Mouse (Mus musculus) c-Kit-positive CD71-negative TER-119-negative erythroid progenitor cells, embryonic 14.5 days (primary cell): ENCODE measurements at regions not wholly inside any gene's neighbourhood (a gene's known extent, or its start where the extent isn't known, plus 50 kb on each side); places are given as distances from the start of the nearest gene placed in this dataset.

Source experiments
- DNase-seq: peaks from one replicate; pipeline ENCODE4 v3.0.0-alpha.2; 2013; ENCODE audit warnings: low read depth

DNA sequence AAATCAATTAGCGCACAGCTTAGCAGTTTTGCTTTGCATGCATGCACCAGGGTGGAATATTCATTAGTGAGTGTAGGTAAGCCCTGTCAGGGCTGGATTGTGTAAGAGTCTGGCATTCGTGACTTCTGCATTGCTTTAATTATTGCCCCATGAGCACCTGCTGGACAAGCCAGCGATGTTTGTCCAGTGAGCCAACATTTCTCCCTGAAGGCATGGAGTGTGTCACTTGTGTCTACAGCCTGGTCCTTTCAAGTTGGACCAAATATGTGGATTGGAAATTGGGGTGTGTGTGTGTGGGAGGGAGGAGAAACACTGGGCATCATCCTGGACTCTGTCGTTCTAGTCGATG, 115.9 kb downstream of the Evx1 start:
- no peak for DNase-seq

- no peak for DNase-seq
These were observed 119.9 kb downstream of the Evx1 start for GRCm38 (mm10) chr6:52433234-52433633.

DNA sequence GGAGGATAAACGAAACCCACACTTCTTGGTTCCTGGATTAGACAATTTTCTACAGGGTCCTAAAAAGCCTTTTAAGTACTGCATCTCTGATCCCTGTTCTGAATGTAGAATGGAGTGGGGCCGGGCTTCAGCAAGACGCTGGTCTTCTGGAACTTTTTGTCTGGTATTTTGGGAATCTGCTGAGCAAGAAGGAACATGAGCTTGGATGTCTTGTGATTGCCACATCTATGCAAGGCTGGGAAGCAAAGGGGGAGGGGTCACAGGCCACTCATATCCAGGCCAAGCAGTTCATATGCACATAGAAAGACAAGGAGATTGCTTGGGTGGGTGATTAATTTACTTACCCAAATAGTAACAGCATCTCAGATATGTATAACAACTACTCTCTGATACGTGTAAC, 121.5 kb downstream of the Evx1 start:
- DNase-seq: no peak

DNA sequence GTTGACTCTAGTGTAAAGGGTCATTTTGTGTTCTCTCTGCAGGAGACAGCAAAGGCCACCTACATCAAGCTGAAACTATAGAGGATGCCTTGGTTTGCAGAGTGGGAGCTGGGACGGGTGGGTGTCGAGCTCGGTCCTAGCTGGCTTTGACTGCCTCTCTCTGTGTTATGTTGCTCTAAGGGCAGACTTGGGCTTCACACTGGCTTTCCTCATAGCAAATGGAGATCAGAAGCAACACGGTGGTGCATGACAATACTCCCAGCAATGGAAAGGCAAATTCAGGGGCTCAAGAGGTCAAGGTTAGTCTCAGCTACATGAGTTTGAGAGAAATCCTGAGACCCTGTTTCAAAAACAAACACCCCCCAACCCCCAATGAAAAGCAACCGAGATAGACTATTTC, 122.1 kb downstream of the Evx1 start:
- no peak for DNase-seq

DNA sequence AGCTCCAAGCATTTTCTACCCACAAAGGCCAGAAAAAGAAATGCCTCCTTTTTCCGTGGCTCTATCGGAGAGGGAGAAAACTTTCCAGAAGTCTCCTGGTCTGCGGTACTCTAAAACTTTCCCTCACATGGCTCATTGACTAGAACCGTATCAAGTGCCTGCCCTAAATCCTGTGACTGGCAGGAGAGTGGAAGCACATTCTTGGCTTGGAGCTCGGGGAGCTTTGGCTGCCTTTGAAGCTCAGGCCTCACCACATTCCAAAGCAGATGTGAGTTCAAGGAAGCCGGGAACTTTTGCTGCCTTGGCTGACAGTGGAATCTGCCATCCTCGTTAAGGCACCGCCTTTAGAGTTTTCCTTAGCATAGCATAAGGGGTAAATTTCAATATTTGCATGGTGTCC, 125.1 kb downstream of the Evx1 start:
- no peak for DNase-seq

DNA sequence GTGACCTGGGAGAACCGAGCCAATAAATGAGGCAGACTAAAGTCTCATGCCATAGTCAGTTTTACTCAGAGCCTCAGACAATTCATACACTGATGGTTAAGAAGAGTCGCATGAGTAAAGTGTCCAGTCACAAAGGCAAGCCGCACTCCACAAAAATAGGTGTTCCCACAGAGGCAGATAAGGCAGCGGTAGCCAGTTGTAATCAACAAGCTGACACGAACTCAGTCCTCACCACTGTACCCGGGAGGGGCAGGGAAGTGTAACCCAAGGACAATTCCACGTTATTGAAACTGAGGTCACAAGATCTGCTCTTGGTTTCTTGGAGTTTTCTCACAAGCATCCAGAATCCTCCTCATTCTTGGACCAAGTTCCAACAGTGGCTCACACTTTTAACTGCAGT, 125.9 kb downstream of the Evx1 start:
- no peak for DNase-seq

DNA sequence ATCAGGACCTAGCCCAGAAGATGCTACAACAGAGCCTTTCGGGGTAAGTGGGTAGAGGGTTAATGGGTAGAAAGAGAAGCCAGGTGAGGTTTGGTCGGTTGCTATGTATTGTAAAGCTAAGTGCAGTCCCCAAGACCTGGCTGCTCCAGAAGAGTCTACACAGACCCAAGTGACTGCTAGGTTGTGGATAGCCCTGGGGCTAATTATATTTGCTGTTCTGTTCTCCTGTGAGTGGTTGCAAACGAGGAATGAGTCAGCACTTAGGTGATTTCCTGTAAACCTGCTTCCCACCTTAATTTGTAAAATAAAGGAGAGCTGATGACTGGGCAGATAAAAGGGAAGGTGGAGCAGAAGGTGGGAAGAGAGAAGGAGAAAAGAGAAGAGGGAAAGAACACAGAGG, 126.9 kb downstream of the Evx1 start:
- DNase-seq: no peak

GRCm38 (mm10) chr6:52443112-52443984, 130.1 kb downstream of the Evx1 start:
- DNase-seq: no peak

GRCm38 (mm10) chr6:52458828-52459227, 145.5 kb downstream of the Evx1 start:
- no peak for DNase-seq

DNA sequence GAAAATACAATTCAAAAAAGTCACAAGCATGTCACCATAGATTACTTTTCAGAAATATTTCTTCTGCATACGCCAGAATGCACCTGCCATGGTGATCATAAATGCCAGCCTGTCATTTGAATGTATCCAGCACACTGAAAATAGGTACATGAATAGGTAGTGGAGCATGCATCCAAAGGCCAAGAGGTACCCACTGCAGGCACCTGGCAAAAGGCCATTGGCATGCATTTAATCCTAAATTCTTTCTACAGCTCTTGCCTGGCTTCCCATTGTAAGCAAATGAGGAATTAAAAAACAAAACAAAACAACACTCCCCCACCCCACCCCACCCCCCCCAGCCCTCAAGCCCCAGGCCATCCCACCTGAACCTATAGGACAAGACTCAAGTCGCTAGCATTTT, 147.9 kb downstream of the Evx1 start:
- DNase-seq: no peak

- DNase-seq: no peak
These were observed 150.1 kb downstream of the Evx1 start for GRCm38 (mm10) chr6:52463369-52463768.

DNA sequence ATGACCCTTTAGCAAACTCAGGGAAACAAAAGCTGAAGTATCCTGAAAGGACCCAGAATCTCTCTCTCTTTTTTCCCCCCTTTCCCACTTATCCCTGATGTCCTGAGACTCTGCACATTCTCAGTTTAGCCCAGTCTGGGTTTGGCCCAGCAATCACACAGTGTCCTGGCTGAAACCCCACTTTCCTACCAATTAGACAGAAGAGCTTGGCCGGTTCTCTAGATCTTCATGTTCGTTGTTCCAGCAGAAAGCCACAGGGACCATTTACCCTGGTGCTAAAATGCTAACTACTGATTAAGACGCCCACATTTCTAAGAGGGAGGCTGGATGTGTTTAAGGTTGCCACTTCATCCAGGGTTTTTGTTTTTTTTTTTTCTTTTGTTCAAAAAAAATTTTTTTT, 151.3 kb downstream of the Evx1 start:
- no peak for DNase-seq

GRCm38 (mm10) chr6:52465834-52466525, 152.7 kb downstream of the Evx1 start:
- no peak for DNase-seq

GRCm38 (mm10) chr6:52470831-52471230, 157.5 kb downstream of the Evx1 start:
- no peak for DNase-seq

GRCm38 (mm10) chr6:52471384-52471957, 158.2 kb downstream of the Evx1 start:
- DNase-seq: no peak

- no peak for DNase-seq
These were observed 158.7 kb downstream of the Evx1 start for GRCm38 (mm10) chr6:52472008-52472407.

- DNase-seq: no peak
These were observed 159.8 kb downstream of the Evx1 start for GRCm38 (mm10) chr6:52473042-52473589.

GRCm38 (mm10) chr6:52473924-52474323, 160.6 kb downstream of the Evx1 start:
- no peak for DNase-seq

GRCm38 (mm10) chr6:52475676-52476075, 162.4 kb downstream of the Evx1 start:
- DNase-seq: no peak

GRCm38 (mm10) chr6:52476907-52477306, 163.3 kb downstream of the Hibadh start:
- no peak for DNase-seq

GRCm38 (mm10) chr6:52477380-52477779, 162.8 kb downstream of the Hibadh start:
- no peak for DNase-seq

GRCm38 (mm10) chr6:52478624-52479023, 161.6 kb downstream of the Hibadh start:
- DNase-seq: no peak

DNA sequence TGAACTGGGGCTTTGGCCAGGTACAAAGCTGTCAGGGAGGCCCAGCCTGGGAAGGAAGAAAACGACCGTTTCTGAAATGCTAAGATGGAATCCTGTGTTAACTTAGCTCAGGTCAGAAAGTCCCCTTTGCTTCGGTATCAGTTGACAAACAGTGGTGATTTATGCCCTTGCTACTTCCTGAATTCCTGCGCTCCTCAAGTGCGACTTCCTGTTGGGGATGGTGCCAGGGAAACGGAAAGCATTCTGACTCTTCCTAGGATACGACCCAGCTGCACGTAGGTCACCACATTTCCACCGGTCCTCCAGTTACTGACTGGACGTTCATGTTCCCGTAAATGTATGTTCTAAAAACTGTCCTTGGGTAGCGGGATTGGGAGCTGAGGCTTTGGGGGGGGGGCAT, 161.0 kb downstream of the Hibadh start:
- no peak for DNase-seq
